In genomic region chr11:101733596-101733995, GRCm38 (mm10) we compare ENCODE assay signal across 9 mouse cellular contexts. TPM values are rescaled to one million over a fixed set of nuclear protein-coding genes. Genes with fewer than 3 reads are reported as not detected.
DNase-seq lines count a peak whose midpoint lies in the region; ATAC-seq and TF ChIP-seq lines count a peak whose summit lies in the region.
"Had no signal": no experiment of that assay in that cellular context is flagged by ENCODE, and none has a peak within 500 bp of the region (broad histone marks: within the 10 kb centered on the region; RNA-seq: fewer than 3 reads in every experiment).

No protein-coding gene starts in this region.

- H3K79me2 ChIP-seq in C2C12 (ENCODE audit: control insufficient read depth, insufficient read depth) = peaks cover 30% of the 10 kb centered on the region

- peaks cover 15% of the 10 kb centered on the region for H3K79me3 ChIP-seq in C2C12 (ENCODE audit: low read depth)

- DNase-seq in heart, embryonic 10.5 days (ENCODE audit: low spot score) = no peak
- no peak for DNase-seq in heart, postnatal 14 days
- DNase-seq in natural killer cell, adult 2 months (ENCODE audit: low spot score in 2 of 2) = no peak
- no peak for DNase-seq in left cerebral cortex, adult 8-10 months (ENCODE audit: low spot score in 2 of 2)
- no peak for DNase-seq in urinary bladder, postnatal 4 days (ENCODE audit: low spot score in 2 of 2)
- DNase-seq: gastrocnemius, postnatal 36 days had no signal

- peak overlapping the region; percentile 85 for H3K9ac ChIP-seq in forebrain, embryonic 13.5 days
- peak overlapping the region; percentile 82 for H3K9ac ChIP-seq in liver, embryonic 15.5 days

- peak overlapping the region; percentile 71 for H3K4me2 ChIP-seq in forebrain, embryonic 13.5 days
- peak overlapping the region; percentile 78 for H3K4me2 ChIP-seq in liver, embryonic 15.5 days

- no peaks in the 10 kb centered on the region for H3K27me3 ChIP-seq in heart, embryonic 10.5 days (ENCODE audit: insufficient read depth, poor library complexity, severe bottlenecking)
- no peaks in the 10 kb centered on the region for H3K27me3 ChIP-seq in C2C12 (ENCODE audit: control insufficient read depth, insufficient read depth, insufficient read length)
- no peaks in the 10 kb centered on the region for H3K27me3 ChIP-seq in forebrain, embryonic 13.5 days
- H3K27me3 ChIP-seq in liver, embryonic 15.5 days = no peaks in the 10 kb centered on the region

- H3ac ChIP-seq in C2C12 (ENCODE audit: control insufficient read depth, insufficient read length, low read depth) = peak overlapping the region; percentile 95

- intact Hi-C loops in heart, postnatal 14 days (cut with DNase I) = no loop called here

- ATAC-seq in forebrain, embryonic 13.5 days = no peak
- no peak for ATAC-seq in liver, embryonic 15.5 days (ENCODE audit: insufficient read depth)

- peaks cover 43% of the 10 kb centered on the region for H3K36me3 ChIP-seq in heart, embryonic 10.5 days
- peaks cover 39% of the 10 kb centered on the region for H3K36me3 ChIP-seq in C2C12 (ENCODE audit: control insufficient read depth, insufficient read depth)
- H3K36me3 ChIP-seq in forebrain, embryonic 13.5 days (ENCODE audit: poor library complexity, severe bottlenecking) = peaks cover 37% of the 10 kb centered on the region
- peaks cover 42% of the 10 kb centered on the region for H3K36me3 ChIP-seq in liver, embryonic 15.5 days (replicated peaks)

- 24% methylated on average over 9 of the region's 9 CpGs for WGBS in heart, embryonic 10.5 days
- WGBS in forebrain, embryonic 13.5 days = 43% methylated on average over 9 of the region's 9 CpGs
- WGBS in liver, embryonic 15.5 days (ENCODE audit: insufficient replicate concordance) = 16% methylated on average over 9 of the region's 9 CpGs

- H3K4me3 ChIP-seq in heart, embryonic 10.5 days = peak overlapping the region; percentile 87
- peak overlapping the region; percentile 94 for H3K4me3 ChIP-seq in C2C12 (ENCODE audit: insufficient read depth, poor library complexity, severe bottlenecking)
- peak overlapping the region; percentile 73 for H3K4me3 ChIP-seq in forebrain, embryonic 13.5 days
- peak overlapping the region; percentile 91 for H3K4me3 ChIP-seq in liver, embryonic 15.5 days (replicated peaks)

- H3K9me3 ChIP-seq in heart, embryonic 10.5 days = no peaks in the 10 kb centered on the region
- H3K9me3 ChIP-seq in forebrain, embryonic 13.5 days (replicated peaks) = no peaks in the 10 kb centered on the region
- no peaks in the 10 kb centered on the region for H3K9me3 ChIP-seq in liver, embryonic 15.5 days (replicated peaks)

- H3K27ac ChIP-seq in heart, embryonic 10.5 days = peak overlapping the region; percentile 88
- no peak overlapping the region for H3K27ac ChIP-seq in forebrain, embryonic 13.5 days
- peak overlapping the region; percentile 85 for H3K27ac ChIP-seq in liver, embryonic 15.5 days (replicated peaks)

- no peak for TF ChIP-seq CTCF in C2C12 (IDR thresholded peaks at IDR 0.05; ENCODE audit: control insufficient read depth, insufficient read depth, insufficient read length)

- peaks cover 10% of the 10 kb centered on the region; the same call in 1 of the 2 replicates for H3K4me1 ChIP-seq in heart, embryonic 10.5 days
- peaks cover 13% of the 10 kb centered on the region for H3K4me1 ChIP-seq in forebrain, embryonic 13.5 days
- H3K4me1 ChIP-seq in liver, embryonic 15.5 days (replicated peaks) = peaks cover 17% of the 10 kb centered on the region

TF ChIP-seq in C2C12, 6 proteins besides CTCF, POLR2A, EP300 and RAD21:
- TF ChIP-seq MYOD1 (IDR thresholded peaks at IDR 0.05; ENCODE audit: control insufficient read depth, insufficient read length, low read depth) (no peak), FOSL1 (IDR thresholded peaks at IDR 0.05; ENCODE audit: insufficient read depth, low read length, poor library complexity, severe bottlenecking) (no peak), USF1 (IDR thresholded peaks at IDR 0.05; ENCODE audit: low read depth) (no peak), MYOG (IDR thresholded peaks at IDR 0.05; ENCODE audit: control insufficient read depth, extremely low read depth, insufficient read length) (no peak), MAX (IDR thresholded peaks at IDR 0.05) (no peak), CEBPB (IDR thresholded peaks at IDR 0.05; ENCODE audit: low read depth) (no peak)

RNA-seq across cellular contexts. Expression of gene Dhx8, which starts 0.9 kb away (rescaled TPM):
- polyA plus RNA-seq in heart, embryonic 10.5 days (2016; fragmentation: Nextera tagmentation; extraction: Ambion mirVana) = 28.7 and 33.0 TPM in 2 replicates
- total RNA-seq in heart, postnatal 14 days (2021) = 10 to 100 TPM; 17.8 to 19.9 TPM
- 17.1 TPM for polyA plus RNA-seq in C2C12 (2012; fragmentation: generic; extraction: Trizol)
- 39.2 and 44.8 TPM in 2 replicates for polyA plus RNA-seq in forebrain, embryonic 13.5 days (2015; fragmentation: Nextera tagmentation; extraction: Ambion mirVana)
- 14.1 and 14.8 TPM in 2 replicates for polyA plus RNA-seq in liver, embryonic 15.5 days (2015; fragmentation: Nextera tagmentation; extraction: Ambion mirVana)
- 10 to 100 TPM; 30.7 to 36.4 (median 32.0) TPM for total RNA-seq in left cerebral cortex, adult 8-10 months (2022)

RNA-seq across cellular contexts. Expression of gene Etv4, which starts 51.6 kb away (rescaled TPM):
- polyA plus RNA-seq in heart, embryonic 10.5 days (2016; fragmentation: Nextera tagmentation; extraction: Ambion mirVana) = 9.4 and 10.8 TPM in 2 replicates
- 1 to 10 TPM; 1.0 to 1.3 TPM for total RNA-seq in heart, postnatal 14 days (2021)
- polyA plus RNA-seq in C2C12 (2012; fragmentation: generic; extraction: Trizol) = 67.5 TPM
- 2.4 and 3.3 TPM in 2 replicates for polyA plus RNA-seq in forebrain, embryonic 13.5 days (2015; fragmentation: Nextera tagmentation; extraction: Ambion mirVana)
- polyA plus RNA-seq in liver, embryonic 15.5 days (2015; fragmentation: Nextera tagmentation; extraction: Ambion mirVana) = 0.13 and 0.15 TPM in 2 replicates
- total RNA-seq in left cerebral cortex, adult 8-10 months (2022) = 10 to 100 TPM; 10.2 to 13.5 (median 11.1) TPM
